Mouse (Mus musculus): ENCODE results near the gene St5.

The St5 gene

GRCm38 (mm10) chr7:109529741-109530140 lies 173.7 kb downstream of the St5 start:
- no peak for DNase-seq (ENCODE audit: low spot score in 2 of 2)

- peak in 1 of 2 experiments; percentile 30 for DNase-seq (ENCODE audit: low spot score in 2 of 2)
These were observed 175.0 kb downstream of the St5 start for GRCm38 (mm10) chr7:109528356-109528755.

- no peak for DNase-seq (ENCODE audit: low spot score in 2 of 2)
These were observed 175.9 kb downstream of the St5 start for GRCm38 (mm10) chr7:109527536-109527935.

GRCm38 (mm10) chr7:109525740-109526663 lies 177.4 kb downstream of the St5 start:
- no peak for DNase-seq (ENCODE audit: low spot score in 2 of 2)

GRCm38 (mm10) chr7:109524763-109525162 lies 178.6 kb downstream of the St5 start:
- DNase-seq (ENCODE audit: low spot score in 2 of 2) = no peak

- DNase-seq (ENCODE audit: low spot score in 2 of 2) = no peak
These were observed 179.0 kb downstream of the St5 start for GRCm38 (mm10) chr7:109524442-109524744.

- no peak for DNase-seq (ENCODE audit: low spot score in 2 of 2)
These were observed 179.5 kb downstream of the St5 start for GRCm38 (mm10) chr7:109523741-109524441.

GRCm38 (mm10) chr7:109523304-109523703 lies 180.1 kb downstream of the St5 start:
- DNase-seq (ENCODE audit: low spot score in 2 of 2) = no peak

GRCm38 (mm10) chr7:109522084-109522483 lies 181.3 kb downstream of the St5 start:
- DNase-seq (ENCODE audit: low spot score in 2 of 2) = no peak

- no peak for DNase-seq (ENCODE audit: low spot score in 2 of 2)
These were observed 183.5 kb downstream of the St5 start for GRCm38 (mm10) chr7:109519936-109520335.

- peak; percentile 96 to 98 for DNase-seq (ENCODE audit: low spot score in 2 of 2)
These were observed 184.3 kb downstream of the St5 start, which contains the start of gene Rpl27a for GRCm38 (mm10) chr7:109518838-109519696. TSS of gene Rpl27a (plus strand) at chr7:109519147.

GRCm38 (mm10) chr7:109518036-109518681 lies 185.2 kb downstream of the St5 start:
- DNase-seq (ENCODE audit: low spot score in 2 of 2) = no peak

GRCm38 (mm10) chr7:109516500-109516899 lies 186.9 kb downstream of the St5 start:
- DNase-seq (ENCODE audit: low spot score in 2 of 2) = no peak

GRCm38 (mm10) chr7:109511838-109512237 lies 191.6 kb downstream of the St5 start:
- DNase-seq (ENCODE audit: low spot score in 2 of 2) = no peak

GRCm38 (mm10) chr7:109510799-109511198 lies 192.6 kb downstream of the St5 start:
- DNase-seq (ENCODE audit: low spot score in 2 of 2) = no peak

- no peak for DNase-seq (ENCODE audit: low spot score in 2 of 2)
These were observed 195.4 kb downstream of the St5 start, which contains the start of gene Trim66 for GRCm38 (mm10) chr7:109508034-109508433. TSS of gene Trim66 (minus strand) at chr7:109508134.

- DNase-seq (ENCODE audit: low spot score in 2 of 2) = no peak
These were observed 195.8 kb downstream of the St5 start for GRCm38 (mm10) chr7:109507572-109507971.

GRCm38 (mm10) chr7:109507119-109507518 lies 196.3 kb downstream of the St5 start:
- DNase-seq (ENCODE audit: low spot score in 2 of 2) = no peak

- no peak for DNase-seq (ENCODE audit: low spot score in 2 of 2)
These were observed 205.9 kb downstream of the St5 start for GRCm38 (mm10) chr7:109497507-109497906.

- DNase-seq (ENCODE audit: low spot score in 2 of 2) = no peak
These were observed 209.8 kb downstream of the St5 start for GRCm38 (mm10) chr7:109493319-109494316.

All from urinary bladder, adult 18-20 months (tissue).